Mouse (Mus musculus): ENCODE measurements around the gene Ccdc154.

DNA sequence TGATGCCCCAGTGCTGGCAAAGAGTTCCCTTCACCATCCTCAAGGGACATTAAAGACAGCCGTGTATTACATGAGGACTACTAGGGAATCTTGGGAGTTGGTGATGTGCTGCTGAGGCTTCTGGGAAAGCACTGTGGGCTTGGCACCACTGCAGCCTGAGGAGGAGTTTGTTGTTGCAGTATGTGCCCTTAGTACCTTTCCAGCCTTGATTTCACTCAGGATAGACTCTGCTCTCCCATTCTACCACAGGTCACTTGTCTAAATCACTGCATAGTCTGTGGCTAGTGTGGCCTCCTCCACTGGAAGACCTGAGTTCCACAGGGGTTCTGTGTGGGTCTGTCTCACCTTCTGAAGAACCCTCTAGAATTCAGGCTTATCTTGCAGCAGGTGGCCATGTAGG, 58.5 kb downstream of the Ccdc154 start:
- TF ChIP-seq POU5F1 (IDR thresholded peaks at IDR 0.05; ENCODE audit: borderline replicate concordance, low read length): no peak
- no peak for TF ChIP-seq CTCF (conservative IDR thresholded peaks at IDR 0.05; ENCODE audit: low read length)
- no peak for TF ChIP-seq NANOG (IDR thresholded peaks at IDR 0.05; ENCODE audit: borderline replicate concordance, low read length)

Data from E14TG2a.4 (cell line).